Mouse (Mus musculus): ENCODE results near the gene Sox5.

DNA sequence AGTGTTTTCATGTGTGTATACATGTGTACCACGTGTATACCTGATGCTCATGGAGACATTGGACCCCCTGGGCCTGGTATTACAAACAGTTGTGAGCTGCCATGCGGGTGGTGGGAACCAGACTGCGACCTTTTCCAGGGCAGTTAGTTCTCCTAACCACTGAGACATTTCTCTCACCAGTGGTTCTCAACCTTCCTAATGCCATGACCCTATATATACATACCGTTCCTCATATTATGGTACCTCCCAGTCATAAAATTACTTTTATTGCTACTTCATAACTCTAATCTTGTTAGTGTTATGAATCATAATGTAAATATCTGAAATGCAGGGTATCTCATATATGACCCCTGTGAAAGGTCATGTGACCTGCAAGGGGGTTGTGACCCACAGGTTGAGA lies 644.9 kb downstream of the Sox5 start:
- no peak for TF ChIP-seq POLR2A (IDR thresholded peaks at IDR 0.05; ENCODE audit: low read depth, low read length)
- TF ChIP-seq CTCF (IDR thresholded peaks at IDR 0.05; ENCODE audit: borderline replicate concordance, insufficient read depth, low read length), result no peak

All from embryonic fibroblast, embryonic 13.5 days (primary cell).